Mouse (Mus musculus) stomach, embryonic 15.5 days (tissue): ENCODE data around the gene Gm49396. TPM values are rescaled to one million over a fixed set of nuclear protein-coding genes. Genes with fewer than 3 reads are reported as not detected.
A peak's percentile ranks its signal among the peaks of the same experiment; 100 is the strongest.

Experiments
- ATAC-seq: fragments of 200-750 bp; cut with Nextera tagmentation; 2 replicates; pipeline ENCODE4 v1.8.0; 2017; ENCODE audit warnings: low read depth, moderate number of reproducible peaks, moderate TSS enrichment; ENCODE audit not compliant: insufficient read depth, low FRiP score
- H3K27ac ChIP-seq: fragments of 300-500 bp; sonication (generic); 2 replicates; pipeline ENCODE4 v1.5.1; 2015; ENCODE audit warnings: mild to moderate bottlenecking, inconsistent platforms
- H3K27me3 ChIP-seq: fragments of 300-500 bp; sonication (generic); replicated peaks from 2 replicates; pipeline ENCODE4 v1.6.1; 2015; ENCODE audit warnings: inconsistent platforms
- H3K36me3 ChIP-seq: fragments of 300-500 bp; sonication (generic); 2 replicates; pipeline ENCODE4 v1.6.1; 2015; ENCODE audit warnings: inconsistent platforms
- H3K4me1 ChIP-seq: fragments of 300-500 bp; sonication (generic); 2 replicates; pipeline ENCODE4 v1.6.1; 2015; ENCODE audit warnings: inconsistent platforms
- H3K4me2 ChIP-seq: fragments of 300-500 bp; sonication (generic); 2 replicates; pipeline ENCODE4 v1.6.1; 2015; ENCODE audit warnings: mild to moderate bottlenecking, inconsistent platforms
- H3K4me3 ChIP-seq: fragments of 300-500 bp; sonication (generic); replicated peaks from 2 replicates; pipeline ENCODE4 v1.5.1; 2015; ENCODE audit warnings: inconsistent platforms
- H3K9ac ChIP-seq: fragments of 300-500 bp; sonication (generic); 2 replicates; pipeline ENCODE4 v1.6.1; 2015; ENCODE audit warnings: inconsistent platforms
- H3K9me3 ChIP-seq: fragments of 300-500 bp; sonication (generic); 2 replicates; pipeline ENCODE4 v1.6.1; 2016; ENCODE audit warnings: inconsistent platforms
- WGBS: fragments of 180-500 bp; shearing (Covaris S2); methylation state at CpG from one replicate; pipeline ENCODE4 v1.1.7; 2015; 5-methylcytosine and 5-hydroxymethylcytosine counted together
- polyA plus RNA-seq: library from polyadenylated mRNA; unstranded; fragments of >200 nt; fragmentation: Nextera tagmentation; extraction: Ambion mirVana; gene quantifications from 2 replicates; pipeline ENCODE4 v1.2.1, GENCODE M21; 2015

The Gm49396 gene
- polyA plus RNA-seq, 1 experiment from 2014 or later, result 11.5 TPM

DNA sequence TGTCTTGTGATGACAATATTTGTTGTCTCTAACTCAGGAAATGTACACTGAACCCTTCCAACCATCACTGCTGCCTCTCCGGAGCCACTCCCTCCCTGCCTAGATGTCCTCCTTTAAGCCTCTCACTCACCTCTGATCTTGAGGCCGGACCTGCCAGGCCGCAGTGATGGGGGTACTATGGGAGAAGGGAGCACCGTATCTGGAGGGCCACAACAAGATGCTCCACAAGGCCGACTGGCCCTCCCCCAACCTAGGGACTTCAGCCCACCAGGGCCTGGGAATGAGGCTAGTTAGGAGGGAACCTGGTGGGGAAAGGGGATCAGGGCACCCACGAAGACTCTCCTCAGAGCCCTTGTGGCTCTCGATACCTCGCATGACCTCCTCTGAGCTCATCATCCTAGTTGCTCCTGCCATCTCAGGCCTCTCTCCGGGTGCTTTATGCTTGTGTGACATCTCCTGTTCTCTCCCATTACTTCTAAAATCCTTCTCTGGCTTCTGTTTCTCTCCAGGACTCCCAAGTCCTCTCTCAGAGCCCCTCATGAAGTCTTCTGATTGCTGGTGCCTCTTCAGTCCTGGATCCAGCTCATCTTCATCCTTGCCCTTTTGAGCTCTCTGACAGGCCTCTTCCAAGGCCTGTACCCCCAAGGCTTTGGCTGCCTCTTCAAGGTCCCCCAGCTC lies 27.9 kb downstream of the Gm49396 start:
- Histone ChIP-seq H3K36me3 (peaks cover 10% of the 10 kb centered on the region), H3K9me3 (no peaks in the 10 kb centered on the region), H3K27me3 (no peaks in the 10 kb centered on the region), H3K4me3 (no peak overlapping the region), H3K9ac (no peak overlapping the region), H3K4me2 (no peak overlapping the region; the same call in 1 of the 2 replicates), H3K27ac (no peak overlapping the region), H3K4me1 (peaks cover 18% of the 10 kb centered on the region)
- WGBS, result 86% methylated on average over 9 of the region's 9 CpGs
- no peak for ATAC-seq

DNA sequence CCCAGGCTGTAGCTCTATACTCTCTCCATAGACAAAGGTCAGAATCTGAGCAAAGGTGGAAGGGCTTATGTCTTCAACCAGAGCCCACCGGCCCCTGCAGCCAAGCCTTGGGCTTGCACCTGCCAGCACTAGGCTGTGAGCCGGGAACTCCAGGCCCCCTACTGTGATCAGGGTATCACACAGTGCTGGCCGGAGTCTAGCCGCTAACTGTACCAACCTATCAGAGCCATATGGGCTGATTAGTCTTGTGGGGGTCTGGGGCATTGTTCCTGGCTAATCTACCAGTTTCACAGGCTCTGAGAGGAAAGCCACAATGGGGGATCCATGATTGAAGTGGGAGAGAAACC lies 28.4 kb downstream of the Gm49396 start:
- H3K9me3 ChIP-seq, result no peaks in the 10 kb centered on the region
- H3K27ac ChIP-seq, result no peak overlapping the region
- no peak overlapping the region for H3K4me3 ChIP-seq
- ATAC-seq, result no peak
- no peak overlapping the region for H3K4me2 ChIP-seq
- H3K9ac ChIP-seq, result no peak overlapping the region
- H3K27me3 ChIP-seq, result no peaks in the 10 kb centered on the region
- H3K36me3 ChIP-seq, result peaks cover 5% of the 10 kb centered on the region
- 61% methylated on average over 4 of the region's 4 CpGs for WGBS
- peaks cover 16% of the 10 kb centered on the region for H3K4me1 ChIP-seq

DNA sequence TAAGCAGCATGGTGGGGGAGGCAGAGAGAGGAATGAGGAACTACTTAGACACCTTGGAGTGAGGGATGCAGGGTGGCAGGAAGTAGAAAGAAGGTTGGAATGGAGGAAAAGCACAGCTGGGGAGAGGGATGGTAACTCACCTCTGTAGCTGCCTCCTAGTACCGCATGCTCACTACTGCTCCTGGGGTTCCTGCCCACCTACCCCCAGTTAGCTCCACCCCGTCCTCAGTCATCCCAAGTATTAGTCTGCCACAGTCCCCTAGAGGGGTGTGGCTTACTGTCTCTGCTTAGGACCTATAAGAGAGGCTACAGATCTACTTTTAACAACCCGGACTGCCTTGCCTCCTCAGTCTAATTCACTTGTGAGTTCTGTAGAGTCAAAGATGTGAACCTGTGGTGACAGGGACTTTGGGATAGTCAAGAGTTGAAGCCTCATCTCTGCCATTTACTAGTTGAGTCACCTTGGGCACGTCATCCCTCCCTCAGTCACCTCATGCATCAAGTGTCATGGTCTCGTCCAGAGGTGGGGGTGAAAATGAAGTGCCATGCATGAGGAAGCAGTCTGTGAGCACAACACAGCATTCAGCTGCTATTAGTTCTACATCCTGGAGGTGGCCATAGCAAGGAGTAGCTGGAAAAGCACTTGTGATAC lies 29.8 kb downstream of the Gm49396 start:
- Histone ChIP-seq H3K27ac (no peak overlapping the region), H3K27me3 (no peaks in the 10 kb centered on the region), H3K36me3 (no peaks in the 10 kb centered on the region), H3K4me2 (no peak overlapping the region), H3K4me3 (no peak overlapping the region), H3K9me3 (no peaks in the 10 kb centered on the region), H3K4me1 (peaks cover 6% of the 10 kb centered on the region), H3K9ac (no peak overlapping the region)
- no peak for ATAC-seq
- 42% methylated on average over 5 of the region's 5 CpGs for WGBS

DNA sequence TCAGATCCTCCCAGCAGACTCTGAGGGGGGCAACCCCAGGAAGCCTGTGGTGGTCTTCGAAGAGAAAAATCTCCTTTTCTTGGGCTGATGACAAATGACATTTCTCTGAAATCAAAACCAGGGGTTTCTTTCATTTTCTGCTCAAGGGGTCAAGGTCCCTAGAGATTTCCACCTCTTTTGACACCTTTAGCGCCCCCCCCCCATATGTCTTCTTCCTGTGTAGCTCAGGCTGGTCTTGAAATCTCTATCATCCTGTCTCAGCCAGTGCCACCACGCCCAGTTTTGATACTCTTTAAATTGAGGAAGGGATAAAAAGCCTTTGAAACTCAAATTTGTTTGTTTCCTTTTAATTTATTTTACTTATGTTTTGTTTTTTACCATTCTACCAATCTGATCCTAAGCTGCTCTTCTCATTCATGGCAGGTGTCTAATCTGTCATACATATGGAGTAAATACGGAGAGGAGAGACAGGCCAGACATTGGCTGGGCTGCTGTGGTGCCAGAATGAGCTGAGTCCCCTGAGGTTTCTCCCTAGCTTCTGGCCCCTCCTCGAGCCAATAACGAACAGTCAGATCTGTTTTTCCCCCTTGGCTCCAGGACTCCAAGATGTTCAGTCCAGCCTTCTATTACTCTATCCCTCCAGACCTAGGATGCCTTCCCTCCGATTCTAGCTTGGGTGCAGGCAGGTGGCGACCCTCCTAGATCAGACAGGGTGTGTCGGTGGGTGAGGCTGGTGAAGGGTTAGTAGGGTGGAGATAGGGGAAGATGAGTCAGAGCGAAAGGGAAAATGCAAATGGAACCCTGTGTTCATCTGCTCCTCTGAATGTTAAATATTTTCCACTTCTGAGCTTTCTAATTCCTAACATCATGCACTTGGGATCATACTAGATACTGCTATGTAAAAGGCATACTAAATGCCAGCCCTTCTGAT lies 30.7 kb downstream of the Gm49396 start:
- H3K4me1 ChIP-seq, result peaks cover 6% of the 10 kb centered on the region
- H3K4me2 ChIP-seq, result no peak overlapping the region
- WGBS, result 70% methylated on average over 10 of the region's 10 CpGs
- no peaks in the 10 kb centered on the region for H3K36me3 ChIP-seq
- no peaks in the 10 kb centered on the region for H3K9me3 ChIP-seq
- H3K27ac ChIP-seq, result no peak overlapping the region
- no peak overlapping the region for H3K9ac ChIP-seq
- ATAC-seq, result no peak
- H3K4me3 ChIP-seq, result no peak overlapping the region
- no peaks in the 10 kb centered on the region for H3K27me3 ChIP-seq

DNA sequence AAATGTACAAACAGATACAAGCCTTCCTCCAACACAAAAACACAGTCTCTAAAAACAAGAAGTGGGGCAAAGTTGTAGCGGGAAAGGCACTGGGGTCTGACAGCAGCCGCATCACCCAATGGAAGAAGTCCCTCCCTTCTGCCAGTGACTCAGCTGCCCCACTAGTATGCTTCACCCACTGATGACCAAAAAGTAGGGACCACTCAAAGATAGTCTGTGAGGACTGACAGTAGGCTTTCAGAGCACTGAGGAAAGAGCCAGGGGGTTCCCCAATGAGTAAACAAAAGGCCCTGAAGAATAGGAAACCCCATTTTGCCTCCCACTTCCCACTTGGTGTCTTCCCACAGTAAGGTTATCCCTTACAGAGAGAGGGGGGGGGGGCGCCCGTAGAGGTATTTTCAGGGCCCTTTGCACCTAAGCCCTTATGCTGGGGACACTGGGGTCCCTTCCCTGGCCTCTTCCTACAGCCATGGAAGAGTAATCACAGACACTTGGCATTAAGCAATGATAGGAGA lies 31.4 kb downstream of the Gm49396 start:
- no peaks in the 10 kb centered on the region for H3K36me3 ChIP-seq
- H3K4me1 ChIP-seq, result peaks cover 7% of the 10 kb centered on the region
- H3K9ac ChIP-seq, result no peak overlapping the region
- H3K9me3 ChIP-seq, result no peaks in the 10 kb centered on the region
- WGBS, result 76% methylated on average over 3 of the region's 4 CpGs
- ATAC-seq, result no peak
- H3K4me2 ChIP-seq, result no peak overlapping the region
- no peak overlapping the region for H3K4me3 ChIP-seq
- no peak overlapping the region for H3K27ac ChIP-seq
- H3K27me3 ChIP-seq, result no peaks in the 10 kb centered on the region

DNA sequence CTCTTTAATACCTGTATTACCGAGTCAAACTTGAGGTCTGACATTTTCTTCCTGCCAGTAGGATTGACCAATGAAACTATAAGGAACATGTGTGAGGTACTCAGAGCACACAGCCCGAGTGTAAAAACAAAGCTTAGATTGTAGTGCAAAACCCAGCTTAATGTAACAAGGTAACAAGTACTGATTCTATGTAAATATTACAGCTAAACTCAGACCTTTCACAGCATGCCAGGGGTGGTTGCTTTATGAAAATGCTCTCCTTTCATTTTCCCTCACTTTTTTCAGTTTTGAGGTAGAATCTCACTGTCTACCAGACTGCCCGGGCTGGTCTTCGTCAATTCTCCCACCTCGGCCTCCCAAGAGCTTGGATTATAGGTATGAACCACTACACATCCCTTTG lies 32.9 kb downstream of the Gm49396 start:
- Histone ChIP-seq H3K4me2 (no peak overlapping the region), H3K4me3 (no peak overlapping the region), H3K4me1 (0 out of 2 replicates have a peak, but pooled peaks cover 11% of the 10 kb centered on the region), H3K27ac (no peak overlapping the region), H3K36me3 (no peaks in the 10 kb centered on the region), H3K9me3 (no peaks in the 10 kb centered on the region), H3K9ac (no peak overlapping the region), H3K27me3 (no peaks in the 10 kb centered on the region)
- no peak for ATAC-seq
- WGBS, result 72% methylated on average over 5 of the region's 5 CpGs

DNA sequence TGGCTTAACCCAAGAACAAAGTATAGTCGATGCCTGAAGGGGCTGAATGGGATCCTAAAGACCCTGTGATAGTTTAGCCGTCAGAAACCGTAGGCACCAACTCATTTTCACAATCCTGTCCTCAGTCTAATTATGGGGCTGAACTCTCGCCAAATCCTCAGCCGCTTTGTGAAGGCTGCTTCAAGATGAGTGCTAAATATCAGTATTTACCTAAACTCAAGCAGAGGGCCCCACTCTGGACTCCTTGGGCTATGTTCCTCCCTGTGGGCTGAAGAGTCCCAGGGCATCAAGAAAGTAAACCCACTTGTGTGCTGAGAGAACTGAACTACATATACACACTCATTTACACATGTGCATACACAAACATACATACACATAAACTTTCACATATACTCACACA lies 33.7 kb downstream of the Gm49396 start:
- H3K4me3 ChIP-seq, result no peak overlapping the region
- H3K27me3 ChIP-seq, result no peaks in the 10 kb centered on the region
- no peak overlapping the region for H3K27ac ChIP-seq
- no peak overlapping the region for H3K4me2 ChIP-seq
- 79% methylated on average over 5 of the region's 5 CpGs for WGBS
- no peak for ATAC-seq
- H3K36me3 ChIP-seq, result no peaks in the 10 kb centered on the region
- H3K9me3 ChIP-seq, result no peaks in the 10 kb centered on the region
- H3K4me1 ChIP-seq, result 0 out of 2 replicates have a peak, but pooled peaks cover 11% of the 10 kb centered on the region
- no peak overlapping the region for H3K9ac ChIP-seq

DNA sequence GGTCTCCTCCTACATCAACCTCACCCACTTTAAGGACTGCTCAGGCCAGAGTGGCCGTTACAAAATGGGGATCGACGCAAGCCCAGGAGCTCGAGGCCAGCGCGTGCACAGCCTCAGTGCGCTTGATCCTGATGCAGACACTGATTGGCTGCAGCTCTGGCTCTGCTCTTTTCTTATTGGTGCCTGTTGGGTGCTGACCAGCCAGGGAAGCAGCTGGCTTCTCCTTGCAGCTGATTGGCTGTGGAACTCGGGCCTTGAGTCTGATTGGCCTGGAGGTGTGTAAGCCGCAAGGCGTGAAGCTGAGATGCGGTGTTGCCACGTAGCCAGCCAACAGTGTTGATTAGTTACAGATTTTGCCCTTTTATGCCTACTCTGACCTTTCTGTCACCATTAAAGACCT lies 35.6 kb downstream of the Gm49396 start, which contains the start of gene Zbtb32:
Zbtb32 (minus strand) TSS at position 124 of the 400 bp plus-strand sequence.
- peak within 1 kb of the TSS; percentile 67 for H3K27ac ChIP-seq
- H3K27me3 ChIP-seq, result no peaks in the 10 kb centered on the region
- H3K4me1 ChIP-seq, result 0 out of 2 replicates have a peak, but pooled peaks cover 16% of the 10 kb centered on the region
- H3K9ac ChIP-seq, result no peak within 1 kb of the TSS
- H3K36me3 ChIP-seq, result no peaks in the 10 kb centered on the region
- no peak for ATAC-seq
- WGBS, result 92% methylated on average over 12 of the region's 12 CpGs
- no peaks in the 10 kb centered on the region for H3K9me3 ChIP-seq
- H3K4me2 ChIP-seq, result peak within 1 kb of the TSS; percentile 26; the same call in 1 of the 2 replicates
- no peak within 1 kb of the TSS for H3K4me3 ChIP-seq

DNA sequence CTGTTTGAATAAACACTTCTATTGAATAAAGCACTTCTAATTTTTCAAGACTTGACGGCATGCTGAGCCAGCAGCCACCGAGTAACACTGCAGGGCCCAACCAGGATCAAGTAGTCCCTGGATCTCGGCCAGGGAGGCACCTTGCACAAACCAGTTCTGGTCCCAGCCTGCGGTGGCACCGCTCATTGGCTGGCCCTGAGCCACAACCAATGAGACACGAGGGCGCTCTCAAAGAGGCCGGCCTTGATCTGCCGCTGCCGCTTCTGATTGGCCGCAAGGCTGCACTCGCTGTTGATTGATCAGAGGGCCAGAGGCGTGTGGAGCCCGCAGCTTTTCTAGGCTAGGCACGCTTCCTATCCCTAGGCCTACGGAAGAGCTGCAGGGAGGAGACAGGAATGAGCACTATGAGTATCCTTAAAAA lies 36.8 kb downstream of the Gm49396 start:
- WGBS, result 1% methylated on average over 16 of the region's 16 CpGs
- Histone ChIP-seq H3K4me3 (no peak overlapping the region), H3K9me3 (no peaks in the 10 kb centered on the region), H3K4me1 (0 out of 2 replicates have a peak, but pooled peaks cover 16% of the 10 kb centered on the region), H3K27me3 (no peaks in the 10 kb centered on the region), H3K9ac (no peak overlapping the region), H3K4me2 (peak overlapping the region; percentile 33), H3K36me3 (no peaks in the 10 kb centered on the region), H3K27ac (peak overlapping the region; percentile 83)
- peak; percentile 91 for ATAC-seq

DNA sequence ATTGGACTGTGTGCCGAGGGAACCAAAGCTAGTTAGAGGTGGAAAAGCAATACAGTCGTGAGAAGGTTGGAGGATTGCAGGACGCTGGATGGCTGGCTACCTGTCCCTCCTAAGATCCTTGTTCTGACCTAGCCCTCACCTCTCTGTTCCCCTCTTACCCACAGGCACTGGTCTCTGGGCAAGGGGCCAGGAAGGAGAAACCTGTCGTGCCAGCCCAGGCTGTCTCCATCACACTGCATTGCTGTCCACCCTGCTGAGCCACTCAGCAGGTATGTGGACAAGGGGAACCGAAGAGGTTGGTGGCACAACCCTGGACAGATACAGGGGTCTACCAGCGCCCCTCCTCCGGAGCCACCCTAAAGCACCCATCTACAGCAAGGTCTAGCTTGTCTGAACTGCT lies 37.5 kb downstream of the Gm49396 start:
- Histone ChIP-seq H3K4me3 (no peak overlapping the region), H3K27ac (peak overlapping the region; percentile 83), H3K27me3 (no peaks in the 10 kb centered on the region), H3K36me3 (no peaks in the 10 kb centered on the region), H3K4me2 (peak overlapping the region; percentile 33), H3K4me1 (0 out of 2 replicates have a peak, but pooled peaks cover 16% of the 10 kb centered on the region), H3K9ac (no peak overlapping the region), H3K9me3 (no peaks in the 10 kb centered on the region)
- no peak for ATAC-seq
- WGBS, result 62% methylated on average over 7 of the region's 7 CpGs

DNA sequence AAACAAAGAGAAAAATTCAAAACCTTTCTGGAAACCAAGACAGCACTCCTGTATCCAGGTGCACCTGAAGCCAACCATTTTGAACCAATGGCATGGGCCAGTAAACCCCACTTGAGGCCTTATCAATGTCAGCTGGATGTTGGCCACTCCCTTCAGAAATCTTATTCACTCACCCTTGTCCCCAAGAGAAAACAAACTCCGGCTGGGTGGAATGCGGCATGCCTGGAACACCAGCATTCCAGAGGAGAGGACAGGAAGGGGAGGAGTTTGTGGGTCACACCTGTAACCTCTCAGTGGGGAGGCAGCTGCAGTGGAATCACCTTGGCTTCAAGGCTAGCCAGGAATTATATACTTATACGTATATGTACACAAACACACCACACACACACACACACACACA lies 39.4 kb downstream of the Gm49396 start:
- Histone ChIP-seq H3K4me1 (0 out of 2 replicates have a peak, but pooled peaks cover 16% of the 10 kb centered on the region), H3K36me3 (no peaks in the 10 kb centered on the region), H3K27me3 (no peaks in the 10 kb centered on the region), H3K4me3 (no peak overlapping the region), H3K9ac (no peak overlapping the region), H3K4me2 (0 out of 2 replicates have a peak overlapping the region, but pooled peaks have one; percentile 5), H3K9me3 (no peaks in the 10 kb centered on the region), H3K27ac (peak overlapping the region; percentile 74)
- peak; percentile 73 for ATAC-seq
- 23% methylated on average over 3 of the region's 3 CpGs for WGBS
